Mouse (Mus musculus) C2C12 (cell line): ENCODE measurements around the gene Tnfrsf1b.

Experiments used
- CEBPB ChIP-seq: IDR thresholded peaks from one replicate; pipeline ENCODE4 v1.6.1; 2011; ENCODE audit warnings: low read depth, mild to moderate bottlenecking, control low read depth, moderate library complexity
- CTCF ChIP-seq: IDR thresholded peaks from one replicate; pipeline ENCODE4 v1.5.1; 2011; ENCODE audit not compliant: control insufficient read depth, insufficient read depth, insufficient read length
- MAX ChIP-seq: IDR thresholded peaks from one replicate; pipeline ENCODE4 v1.6.1; 2011; ENCODE audit warnings: mild to moderate bottlenecking, control low read depth
- MYOG ChIP-seq: IDR thresholded peaks from one replicate; pipeline ENCODE4 v1.6.1; 2011; ENCODE audit not compliant: control insufficient read depth, insufficient read length; ENCODE audit errors: extremely low read depth
- USF1 ChIP-seq: IDR thresholded peaks from one replicate; pipeline ENCODE4 v1.6.1; 2011; ENCODE audit warnings: low read depth, mild to moderate bottlenecking, control low read depth, moderate library complexity

- TF ChIP-seq CTCF = no peak
- TF ChIP-seq MAX = no peak
- no peak for TF ChIP-seq USF1
- no peak for TF ChIP-seq MYOG
- no peak for TF ChIP-seq CEBPB
Measured at GRCm38 (mm10) chr4:145271634-145272033, 25.0 kb upstream of the Tnfrsf1b start.
